Mouse (Mus musculus) G1E (cell line): ENCODE data around the gene Vegfd.

Experiments used
- CTCF ChIP-seq: IDR thresholded peaks from 2 replicates; pipeline ENCODE4 v1.5.1; 2012; ENCODE audit warnings: low read depth, low read length, inconsistent platforms, mixed read lengths
- GATA1 ChIP-seq: IDR thresholded peaks from 2 replicates; pipeline ENCODE4 v1.6.1; 2012; ENCODE audit warnings: borderline replicate concordance, low read length, inconsistent platforms, mixed read lengths
- GATA2 ChIP-seq: IDR thresholded peaks from 2 replicates; pipeline ENCODE4 v1.6.1; 2012; ENCODE audit warnings: low read depth, low read length, inconsistent platforms, borderline replicate concordance
- TAL1 ChIP-seq: conservative IDR thresholded peaks from 2 replicates; pipeline ENCODE4 v1.6.1; 2012; ENCODE audit warnings: low read depth, low read length, inconsistent platforms, mixed read lengths

GRCm38 (mm10) chrX:164431541-164431940 lies 58.4 kb downstream of the Vegfd start:
- no peak for TF ChIP-seq GATA1
- no peak for TF ChIP-seq CTCF
- TF ChIP-seq TAL1, result no peak
- no peak for TF ChIP-seq GATA2
